Mouse (Mus musculus) WW6 (cell line): ENCODE data around the gene Gja1.

Experiments
- DNase-seq: peaks from one replicate; pipeline ENCODE4 v3.0.0-alpha.2; 2013; ENCODE audit warnings: low read depth, low spot score

Gene Gja1

GRCm38 (mm10) chr10:56415894-56416570 lies 38.9 kb downstream of the Gja1 start:
- DNase-seq, result no peak

- DNase-seq, result no peak
Observed at GRCm38 (mm10) chr10:56422518-56422917, 45.4 kb downstream of the Gja1 start.

GRCm38 (mm10) chr10:56425016-56425798 lies 48.1 kb downstream of the Gja1 start:
- no peak for DNase-seq

GRCm38 (mm10) chr10:56426369-56426768 lies 49.2 kb downstream of the Gja1 start:
- peak; percentile 68 for DNase-seq

GRCm38 (mm10) chr10:56427382-56427781 lies 50.3 kb downstream of the Gja1 start:
- no peak for DNase-seq

GRCm38 (mm10) chr10:56427827-56428226 lies 50.7 kb downstream of the Gja1 start:
- DNase-seq, result no peak

- DNase-seq, result no peak
Observed at GRCm38 (mm10) chr10:56429011-56429410, 51.9 kb downstream of the Gja1 start.

GRCm38 (mm10) chr10:56431600-56432389 lies 54.7 kb downstream of the Gja1 start:
- no peak for DNase-seq

GRCm38 (mm10) chr10:56432390-56432709 lies 55.2 kb downstream of the Gja1 start:
- DNase-seq, result no peak

- DNase-seq, result no peak
Observed at GRCm38 (mm10) chr10:56437290-56437689, 60.2 kb downstream of the Gja1 start.

GRCm38 (mm10) chr10:56439638-56440037 lies 62.5 kb downstream of the Gja1 start:
- DNase-seq, result no peak

GRCm38 (mm10) chr10:56444457-56444856 lies 67.3 kb downstream of the Gja1 start:
- DNase-seq, result no peak

- DNase-seq, result no peak
Observed at GRCm38 (mm10) chr10:56449030-56449429, 71.9 kb downstream of the Gja1 start.
